Mouse (Mus musculus) lung, postnatal 0 days (tissue): ENCODE measurements around the gene Mrps18c. TPM values are rescaled to one million over a fixed set of nuclear protein-coding genes. Genes with fewer than 3 reads are reported as not detected.

ENCODE experiments used
- ATAC-seq: fragments of 200-750 bp; cut with Nextera tagmentation; 2 replicates; pipeline ENCODE4 v1.8.0; 2017; ENCODE audit warnings: moderate library complexity
- DNase-seq: peaks from one replicate; pipeline ENCODE4 v3.0.0-alpha.2; 2016; ENCODE audit warnings: low spot score
- H3K27ac ChIP-seq: fragments of 300-500 bp; sonication (generic); 2 replicates; pipeline ENCODE4 v1.5.1; 2014; ENCODE audit warnings: antibody characterized with exemption, mild to moderate bottlenecking, low read length, mixed read lengths
- H3K27me3 ChIP-seq: fragments of 300-500 bp; sonication (generic); replicated peaks from 2 replicates; pipeline ENCODE4 v1.6.1; 2014; ENCODE audit warnings: low read length, mixed read lengths; ENCODE audit not compliant: insufficient read depth
- H3K36me3 ChIP-seq: fragments of 300-500 bp; sonication (generic); 2 replicates; pipeline ENCODE4 v1.6.1; 2014; ENCODE audit warnings: low read length, mixed read lengths; ENCODE audit not compliant: insufficient read depth
- H3K4me1 ChIP-seq: fragments of 300-500 bp; sonication (generic); 2 replicates; pipeline ENCODE4 v1.6.1; 2014; ENCODE audit warnings: antibody characterized with exemption, low read depth, low read length, mixed read lengths; ENCODE audit not compliant: insufficient read depth
- H3K4me2 ChIP-seq: fragments of 300-500 bp; sonication (generic); replicated peaks from 2 replicates; pipeline ENCODE4 v1.6.1; 2014; ENCODE audit warnings: low read depth, mild to moderate bottlenecking, low read length, moderate library complexity, mixed read lengths
- H3K4me3 ChIP-seq: fragments of 300-500 bp; sonication (generic); 2 replicates; pipeline ENCODE4 v1.5.1; 2014; ENCODE audit warnings: low read depth, low read length
- H3K9ac ChIP-seq: fragments of 300-500 bp; sonication (generic); replicated peaks from 2 replicates; pipeline ENCODE4 v1.6.1; 2014; ENCODE audit warnings: low read depth, mild to moderate bottlenecking
- H3K9me3 ChIP-seq: fragments of 300-500 bp; sonication (generic); 2 replicates; pipeline ENCODE4 v1.6.1; 2016; ENCODE audit warnings: low read length, mixed read lengths
- CTCF ChIP-seq: IDR thresholded peaks from 2 replicates; pipeline ENCODE4 v1.5.1; 2016; ENCODE audit warnings: antibody characterized with exemption, mild to moderate bottlenecking
- EP300 ChIP-seq: IDR thresholded peaks from 2 replicates; pipeline ENCODE4 v1.6.1; 2016; ENCODE audit warnings: antibody characterized with exemption, mild to moderate bottlenecking, control low read depth
- WGBS: fragments of 180-500 bp; shearing (Covaris S2); extraction: QIAGEN DNeasy Blood & Tissue Kit; methylation state at CpG from one replicate; pipeline ENCODE4 v1.1.7; 2014; 5-methylcytosine and 5-hydroxymethylcytosine counted together
- polyA plus RNA-seq: library from polyadenylated mRNA; unstranded; fragments of >200 nt; fragmentation: Nextera tagmentation; extraction: Ambion mirVana; gene quantifications from 2 replicates; pipeline ENCODE4 v1.2.1, GENCODE M21; 2015

The Mrps18c gene
- polyA plus RNA-seq, 1 experiment from 2014 or later: 145 TPM

DNA sequence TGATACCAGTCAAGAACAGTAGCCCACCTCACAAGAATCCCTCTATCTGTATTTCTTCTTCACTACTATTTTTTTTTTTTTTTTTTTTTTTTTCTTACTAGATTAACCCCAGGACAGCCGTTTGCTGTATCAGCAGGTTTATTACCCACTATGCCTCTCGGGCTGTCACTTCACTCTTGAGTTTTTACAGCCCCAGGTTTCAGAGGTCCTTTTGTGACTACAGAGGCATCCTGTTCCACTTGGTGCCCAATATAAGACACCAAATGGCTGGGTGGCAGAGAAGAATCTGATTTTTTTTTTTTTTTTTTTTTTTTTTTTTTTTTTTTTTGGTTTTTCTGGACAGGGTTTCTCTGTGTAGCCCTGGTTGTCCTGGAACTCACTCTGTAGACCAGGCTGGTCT is 48.7 kb downstream of the Mrps18c start:
- Histone ChIP-seq H3K27me3 (peaks cover 12% of the 10 kb centered on the region), H3K36me3 (no peaks in the 10 kb centered on the region), H3K27ac (no peak overlapping the region), H3K9ac (no peak overlapping the region), H3K4me2 (peak overlapping the region; percentile 96), H3K9me3 (no peaks in the 10 kb centered on the region), H3K4me3 (peak overlapping the region; percentile 63), H3K4me1 (no peaks in the 10 kb centered on the region)
- TF ChIP-seq CTCF (no peak), EP300 (no peak)
- no peak for DNase-seq
- ATAC-seq: no peak
- WGBS: 2% methylated on average over 2 of the region's 2 CpGs

DNA sequence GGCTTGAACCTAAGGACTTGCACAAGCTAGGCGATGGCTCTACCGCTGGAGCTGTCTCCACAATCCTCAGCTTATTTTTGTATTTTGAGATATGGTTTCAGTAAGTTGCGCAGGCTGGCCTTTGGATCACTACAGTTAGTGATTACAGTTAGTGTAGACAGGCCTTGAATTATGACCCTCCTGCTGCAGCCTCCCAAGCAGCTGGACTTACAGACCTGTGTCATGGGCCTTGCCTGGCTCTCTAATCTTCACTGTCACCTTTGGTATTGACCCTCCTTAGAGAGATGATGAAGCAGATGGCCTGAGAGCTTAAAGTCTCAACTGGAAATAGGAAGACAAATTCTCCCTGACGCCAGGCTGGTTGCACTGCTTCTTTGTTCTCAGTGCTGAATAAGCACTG is 55.5 kb downstream of the Mrps18c start:
- H3K4me3 ChIP-seq: no peak overlapping the region
- H3K36me3 ChIP-seq: no peaks in the 10 kb centered on the region
- WGBS: 77% methylated on average over 4 of the region's 4 CpGs
- H3K9ac ChIP-seq: no peak overlapping the region
- TF ChIP-seq CTCF: no peak
- TF ChIP-seq EP300: no peak
- H3K4me2 ChIP-seq: no peak overlapping the region
- H3K4me1 ChIP-seq: no peaks in the 10 kb centered on the region
- no peaks in the 10 kb centered on the region for H3K9me3 ChIP-seq
- no peak overlapping the region for H3K27ac ChIP-seq
- ATAC-seq (no peak), DNase-seq (no peak)
- no peaks in the 10 kb centered on the region for H3K27me3 ChIP-seq

Other genes starting within 250 kb of the Mrps18c start
- 51.2 and 59.3 TPM in 2 replicates for gene Plac8, start 226.4 kb upstream of the Mrps18c start, polyA plus RNA-seq
- gene Coq2, start 123.5 kb upstream of the Mrps18c start, polyA plus RNA-seq: 34.3 and 35.5 TPM in 2 replicates
- 3.0 and 3.6 TPM in 2 replicates for gene Hpse, start 78.9 kb upstream of the Mrps18c start, polyA plus RNA-seq
- 5.3 and 6.8 TPM in 2 replicates for gene Helq, start within 50 bp of the Mrps18c start, polyA plus RNA-seq
- gene Abraxas1, start 22.3 kb downstream of the Mrps18c start, polyA plus RNA-seq: 11.4 and 11.6 TPM in 2 replicates
- gene Gpat3, start 47.1 kb downstream of the Mrps18c start, polyA plus RNA-seq: 2.3 and 2.9 TPM in 2 replicates